Mouse (Mus musculus): ENCODE measurements at regions not wholly inside any gene's neighbourhood (a gene's known extent, or its start where the extent isn't known, plus 50 kb on each side); places are given as distances from the start of the nearest gene placed in this dataset.

DNA sequence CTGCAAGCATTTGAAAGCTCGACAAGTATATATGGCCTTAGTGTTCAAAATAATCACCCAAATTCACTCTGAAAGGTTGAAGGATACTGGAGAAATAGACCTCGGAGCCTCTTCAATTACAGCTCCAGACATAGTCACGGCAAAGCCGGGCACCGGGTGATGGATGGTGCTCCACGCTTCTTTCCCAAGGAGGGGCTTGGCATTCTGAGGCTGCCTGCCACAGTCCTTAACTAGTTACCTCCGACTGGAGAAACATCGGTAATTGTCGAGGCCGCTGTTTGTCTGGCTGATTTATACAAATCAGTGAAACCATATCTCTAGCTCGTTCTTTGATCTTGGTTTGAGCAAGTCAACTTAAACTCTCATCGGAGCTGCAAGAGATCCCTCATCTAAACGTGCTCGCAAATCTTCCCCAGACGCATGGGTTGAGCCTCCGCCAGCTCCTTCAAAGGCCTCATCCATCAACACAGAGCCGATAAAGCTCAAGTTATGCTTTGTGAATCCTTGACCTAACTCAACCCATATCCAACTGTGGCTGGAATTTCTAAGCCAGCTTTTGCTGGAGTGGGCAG is 145.4 kb upstream of the Stx16 start:
- no peak overlapping the region for H3K4me3 ChIP-seq (ENCODE audit: insufficient read depth in 1 of 2, low read depth in 2 of 2, low read length in 2 of 2)
- no peak for DNase-seq (ENCODE audit: low read depth in 3 of 3, low spot score in 3 of 3)
- no peak overlapping the region for H3K4me2 ChIP-seq (ENCODE audit: low read depth)
- H3K36me3 ChIP-seq (replicated peaks; ENCODE audit: control insufficient read depth, insufficient read depth, low read depth): no peaks in the 10 kb centered on the region
- no peaks in the 10 kb centered on the region for H3K27me3 ChIP-seq (ENCODE audit: control insufficient read depth, insufficient read depth, low read length)
- H3K9me3 ChIP-seq (ENCODE audit: control insufficient read depth, low read length): no peaks in the 10 kb centered on the region
- H3K9ac ChIP-seq (replicated peaks): no peak overlapping the region
- TF ChIP-seq CTCF (IDR thresholded peaks at IDR 0.05; ENCODE audit: low read depth): no peak
- TF ChIP-seq EP300 (IDR thresholded peaks at IDR 0.05; ENCODE audit: low read depth): no peak
- H3K27ac ChIP-seq: no peak overlapping the region
- no peak for ATAC-seq (ENCODE audit: insufficient read depth)
- H3K4me1 ChIP-seq (replicated peaks; ENCODE audit: control insufficient read depth in 2 of 2, insufficient read depth in 2 of 2, low read length in 1 of 2): no peaks in the 10 kb centered on the region
- WGBS (ENCODE audit: insufficient replicate concordance): 73% methylated on average over 17 of the region's 17 CpGs

DNA sequence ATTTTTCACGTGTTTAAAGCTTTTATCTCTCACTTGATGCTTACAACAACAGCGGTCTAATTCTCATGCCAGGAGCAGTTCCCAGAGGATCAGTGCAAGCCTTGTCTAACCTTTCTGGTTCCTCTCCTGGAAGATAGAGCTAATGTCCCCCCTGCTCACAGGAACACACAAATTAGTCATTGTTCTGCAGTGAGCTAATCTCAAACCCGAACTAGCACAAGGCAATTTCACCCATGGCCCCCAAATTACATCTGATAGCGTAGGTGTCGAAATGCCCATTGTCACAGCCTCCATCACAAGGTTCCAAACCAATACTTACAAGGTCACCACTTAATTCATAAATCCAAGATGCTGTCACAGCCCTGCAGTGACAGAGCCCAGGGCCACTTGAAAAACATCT is 140.4 kb upstream of the Stx16 start:
- no peak overlapping the region for H3K27ac ChIP-seq
- no peak for DNase-seq (ENCODE audit: low read depth in 3 of 3, low spot score in 3 of 3)
- ATAC-seq (ENCODE audit: insufficient read depth): no peak

DNA sequence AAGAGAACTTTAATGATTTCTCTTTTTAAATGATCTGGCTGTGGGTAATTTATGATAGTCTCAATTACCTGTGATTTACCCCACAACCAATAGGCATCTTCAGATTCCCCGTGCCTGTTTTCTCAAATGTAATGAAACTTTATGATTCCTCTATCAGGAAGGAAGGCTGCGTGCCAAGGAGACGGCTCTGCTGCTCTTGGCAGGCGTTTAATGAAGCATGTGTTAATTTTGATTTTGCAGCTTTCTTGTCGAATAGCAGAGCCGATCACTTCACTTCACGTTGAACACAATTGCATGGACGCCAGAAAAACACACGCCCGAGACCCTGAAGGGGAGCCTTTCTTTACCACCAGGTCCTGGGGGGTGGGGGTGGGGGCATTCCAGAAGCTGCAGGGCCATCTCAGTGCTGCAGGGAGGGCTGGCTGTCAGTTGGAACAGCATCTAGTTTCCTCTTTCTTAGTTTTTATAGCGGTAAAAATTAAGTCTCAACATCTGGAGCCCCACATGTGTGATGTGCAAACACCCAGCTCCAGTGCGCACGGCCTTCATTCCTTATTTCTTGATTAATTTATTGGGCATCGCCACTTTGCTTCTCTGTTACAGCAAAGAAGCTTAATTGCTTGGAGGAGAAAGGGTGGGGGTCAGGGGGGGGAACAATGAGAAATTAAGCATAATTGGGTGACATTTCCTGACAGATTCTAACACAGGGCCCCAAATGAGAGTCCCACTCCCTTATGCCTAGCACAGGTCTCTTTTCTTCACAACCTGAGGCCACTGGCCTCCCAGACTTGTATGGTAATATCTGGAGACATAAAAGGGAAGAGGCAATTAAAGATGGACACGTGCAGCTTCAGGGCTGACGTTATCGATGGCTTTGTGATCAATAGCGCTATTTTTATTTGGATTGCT is 138.3 kb upstream of the Stx16 start:
- ATAC-seq (ENCODE audit: insufficient read depth): no peak
- Histone ChIP-seq H3K36me3 (replicated peaks; ENCODE audit: control insufficient read depth, insufficient read depth, low read depth) (no peaks in the 10 kb centered on the region), H3K4me3 (ENCODE audit: insufficient read depth in 1 of 2, low read depth in 2 of 2, low read length in 2 of 2) (no peak overlapping the region), H3K27me3 (ENCODE audit: control insufficient read depth, insufficient read depth, low read length) (no peaks in the 10 kb centered on the region), H3K9me3 (ENCODE audit: control insufficient read depth, low read length) (no peaks in the 10 kb centered on the region), H3K9ac (replicated peaks) (no peak overlapping the region), H3K27ac (no peak overlapping the region), H3K4me2 (ENCODE audit: low read depth) (no peak overlapping the region), H3K4me1 (replicated peaks; ENCODE audit: control insufficient read depth in 2 of 2, insufficient read depth in 2 of 2, low read length in 1 of 2) (no peaks in the 10 kb centered on the region)
- WGBS (ENCODE audit: insufficient replicate concordance): 66% methylated on average over 18 of the region's 18 CpGs
- TF ChIP-seq EP300 (IDR thresholded peaks at IDR 0.05; ENCODE audit: low read depth): no peak
- no peak for TF ChIP-seq CTCF (IDR thresholded peaks at IDR 0.05; ENCODE audit: low read depth)
- DNase-seq (ENCODE audit: low read depth in 3 of 3, low spot score in 3 of 3): no peak

More for the DNA sequence above, 140.4 kb upstream of the Stx16 start:
- TF ChIP-seq EP300 (IDR thresholded peaks at IDR 0.05; ENCODE audit: low read depth): no peak
- TF ChIP-seq CTCF (IDR thresholded peaks at IDR 0.05; ENCODE audit: low read depth): no peak
- H3K9me3 ChIP-seq (ENCODE audit: control insufficient read depth, low read length): no peaks in the 10 kb centered on the region
- H3K27me3 ChIP-seq (ENCODE audit: control insufficient read depth, insufficient read depth, low read length): no peaks in the 10 kb centered on the region
- WGBS (ENCODE audit: insufficient replicate concordance): 66% methylated on average over 5 of the region's 5 CpGs
- H3K4me1 ChIP-seq (replicated peaks; ENCODE audit: control insufficient read depth in 2 of 2, insufficient read depth in 2 of 2, low read length in 1 of 2): no peaks in the 10 kb centered on the region
- H3K4me3 ChIP-seq (ENCODE audit: insufficient read depth in 1 of 2, low read depth in 2 of 2, low read length in 2 of 2): no peak overlapping the region
- no peaks in the 10 kb centered on the region for H3K36me3 ChIP-seq (replicated peaks; ENCODE audit: control insufficient read depth, insufficient read depth, low read depth)
- no peak overlapping the region for H3K4me2 ChIP-seq (ENCODE audit: low read depth)
- no peak overlapping the region for H3K9ac ChIP-seq (replicated peaks)

DNA sequence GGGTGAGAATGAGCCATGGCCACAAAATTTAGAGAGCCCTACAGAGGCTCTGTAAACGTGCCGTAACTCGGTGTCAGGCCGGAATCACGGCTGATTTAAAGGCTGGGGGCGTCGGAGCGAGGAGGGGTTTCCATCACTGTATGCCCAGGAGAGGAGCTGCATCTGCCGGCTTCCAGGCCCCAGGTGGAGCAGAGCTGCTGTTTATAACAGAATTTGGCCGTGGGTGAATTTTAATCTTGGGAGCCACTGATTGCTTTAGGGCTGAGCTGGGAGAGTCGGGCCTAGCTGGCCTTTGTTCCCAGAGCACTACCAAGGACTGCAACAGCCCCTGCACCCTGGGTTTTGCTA is 137.7 kb upstream of the Stx16 start:
- Histone ChIP-seq H3K27me3 (ENCODE audit: control insufficient read depth, insufficient read depth, low read length) (no peaks in the 10 kb centered on the region), H3K4me2 (ENCODE audit: low read depth) (no peak overlapping the region), H3K9me3 (ENCODE audit: control insufficient read depth, low read length) (no peaks in the 10 kb centered on the region), H3K36me3 (replicated peaks; ENCODE audit: control insufficient read depth, insufficient read depth, low read depth) (no peaks in the 10 kb centered on the region), H3K4me1 (replicated peaks; ENCODE audit: control insufficient read depth in 2 of 2, insufficient read depth in 2 of 2, low read length in 1 of 2) (no peaks in the 10 kb centered on the region), H3K4me3 (ENCODE audit: insufficient read depth in 1 of 2, low read depth in 2 of 2, low read length in 2 of 2) (no peak overlapping the region), H3K9ac (replicated peaks) (no peak overlapping the region), H3K27ac (no peak overlapping the region)
- no peak for DNase-seq (ENCODE audit: low read depth in 3 of 3, low spot score in 3 of 3)
- 0 out of 2 replicates have a peak, but pooled peaks have one; percentile 31 for ATAC-seq (ENCODE audit: insufficient read depth)
- TF ChIP-seq EP300 (IDR thresholded peaks at IDR 0.05; ENCODE audit: low read depth) (no peak), CTCF (IDR thresholded peaks at IDR 0.05; ENCODE audit: low read depth) (no peak)
- WGBS (ENCODE audit: insufficient replicate concordance): 73% methylated on average over 11 of the region's 11 CpGs

DNA sequence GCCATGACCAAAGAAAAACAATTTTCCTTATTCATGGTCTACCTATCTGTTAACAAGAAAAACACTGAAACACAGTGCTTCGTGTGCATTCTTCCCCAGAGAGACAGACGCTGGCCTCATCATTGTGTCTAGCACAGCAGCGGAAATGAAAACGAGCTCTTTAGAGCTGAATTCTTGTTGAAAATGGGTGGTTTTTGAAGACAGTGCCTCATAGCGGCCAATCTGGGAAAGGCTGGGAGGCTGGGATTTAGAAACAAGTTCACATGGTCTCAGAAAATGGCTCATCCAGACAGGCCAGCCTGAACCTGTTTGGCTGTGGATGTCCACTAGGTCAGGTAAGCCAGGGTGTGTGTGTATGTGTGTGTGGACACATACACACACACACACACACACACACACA is 130.7 kb upstream of the Stx16 start:
- Histone ChIP-seq H3K4me3 (ENCODE audit: insufficient read depth in 1 of 2, low read depth in 2 of 2, low read length in 2 of 2) (no peak overlapping the region), H3K27me3 (ENCODE audit: control insufficient read depth, insufficient read depth, low read length) (no peaks in the 10 kb centered on the region), H3K27ac (no peak overlapping the region), H3K9ac (replicated peaks) (no peak overlapping the region), H3K36me3 (replicated peaks; ENCODE audit: control insufficient read depth, insufficient read depth, low read depth) (no peaks in the 10 kb centered on the region), H3K4me1 (replicated peaks; ENCODE audit: control insufficient read depth in 2 of 2, insufficient read depth in 2 of 2, low read length in 1 of 2) (no peaks in the 10 kb centered on the region), H3K4me2 (ENCODE audit: low read depth) (no peak overlapping the region), H3K9me3 (ENCODE audit: control insufficient read depth, low read length) (no peaks in the 10 kb centered on the region)
- no peak for TF ChIP-seq EP300 (IDR thresholded peaks at IDR 0.05; ENCODE audit: low read depth)
- ATAC-seq (ENCODE audit: insufficient read depth) (no peak), DNase-seq (ENCODE audit: low read depth in 3 of 3, low spot score in 3 of 3) (no peak)
- WGBS (ENCODE audit: insufficient replicate concordance): 60% methylated on average over 5 of the region's 5 CpGs

Measured in liver, embryonic 14.5 days (tissue).